Mouse (Mus musculus): ENCODE results near the gene Rpl3.

DNA sequence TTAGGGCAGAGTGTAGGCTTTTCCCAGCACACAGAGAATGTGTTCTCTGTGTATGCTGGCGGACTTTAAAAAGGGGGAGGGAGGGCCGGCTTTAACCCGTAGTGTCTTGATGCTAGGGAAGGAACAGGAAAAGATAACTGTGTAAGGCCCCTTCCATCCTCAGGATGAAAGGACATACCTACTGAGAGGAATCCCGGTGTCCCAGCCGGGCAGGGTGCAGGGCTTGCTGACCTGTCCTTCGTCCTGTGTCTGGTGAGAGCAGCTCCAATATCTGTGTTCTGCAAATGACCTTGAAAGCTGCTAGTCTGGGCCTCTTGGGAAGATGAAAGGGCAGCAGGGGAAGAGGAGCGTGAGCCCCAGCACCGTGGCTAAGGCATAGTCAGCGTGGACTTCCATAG lies 42.8 kb upstream of the Rpl3 start:
- TF ChIP-seq CTCF (IDR thresholded peaks at IDR 0.05; ENCODE audit: insufficient read depth, low read length) (no peak), POLR2A (IDR thresholded peaks at IDR 0.05; ENCODE audit: borderline replicate concordance, extremely low read depth, low read depth, low read length) (no peak)
